Comparison of ENCODE assay signal across 32 mouse cellular contexts in genomic region chr8:82459007-82459406, GRCm38 (mm10).
"Had no signal": no experiment of that assay in that cellular context is flagged by ENCODE, and none has a peak within 500 bp of the region (broad histone marks: within the 10 kb centered on the region; RNA-seq: fewer than 3 reads in every experiment).

No protein-coding gene starts in this region.

- H3K27ac ChIP-seq: limb, embryonic 10.5 days; limb, embryonic 12.5 days; limb, embryonic 13.5 days; limb, embryonic 15.5 days; liver, embryonic 12.5 days; liver, embryonic 13.5 days; liver, embryonic 14.5 days; liver, embryonic 15.5 days; lung, embryonic 15.5 days; macrophage; midbrain, embryonic 10.5 days; midbrain, embryonic 12.5 days; midbrain, embryonic 13.5 days; midbrain, embryonic 15.5 days; neural tube, embryonic 12.5 days had no signal

- H3K36me3 ChIP-seq: limb, embryonic 10.5 days; limb, embryonic 12.5 days; limb, embryonic 13.5 days; limb, embryonic 15.5 days; liver, embryonic 12.5 days; liver, embryonic 13.5 days; liver, embryonic 15.5 days; lung, embryonic 15.5 days; midbrain, embryonic 10.5 days; midbrain, embryonic 12.5 days; midbrain, embryonic 13.5 days; midbrain, embryonic 15.5 days; neural tube, embryonic 12.5 days had no signal

- H3K9ac ChIP-seq: limb, embryonic 12.5 days; limb, embryonic 13.5 days; limb, embryonic 15.5 days; liver, embryonic 12.5 days; liver, embryonic 13.5 days; liver, embryonic 14.5 days; liver, embryonic 15.5 days; liver, postnatal 0 days; lung, embryonic 14.5 days; lung, embryonic 15.5 days; midbrain, embryonic 12.5 days; midbrain, embryonic 13.5 days; midbrain, embryonic 15.5 days; neural tube, embryonic 12.5 days had no signal

- ATAC-seq: liver, embryonic 12.5 days; liver, postnatal 0 days; lung, postnatal 0 days; midbrain, embryonic 13.5 days; midbrain, embryonic 15.5 days; midbrain, embryonic 16.5 days had no signal

- H3K9me3 ChIP-seq: limb, embryonic 10.5 days; limb, embryonic 12.5 days; limb, embryonic 13.5 days; limb, embryonic 15.5 days; liver, embryonic 12.5 days; liver, embryonic 13.5 days; liver, embryonic 15.5 days; lung, embryonic 15.5 days; megakaryocyte, embryonic 14.5 days; midbrain, embryonic 10.5 days; midbrain, embryonic 12.5 days; midbrain, embryonic 13.5 days; midbrain, embryonic 15.5 days; neural tube, embryonic 12.5 days had no signal

- DNase-seq: left cerebral cortex, postnatal 4 days; liver; liver, embryonic 13.5 days; liver, postnatal 0 days; lung, adult 18-20 months; lung, adult 2 months; lung, embryonic 14.5 days; lung, postnatal 10 days; lung, postnatal 14 days; lung, postnatal 36 days; lung, postnatal 4 days; midbrain, embryonic 14.5 days had no signal

- H3K4me1 ChIP-seq: limb, embryonic 10.5 days; limb, embryonic 12.5 days; limb, embryonic 13.5 days; limb, embryonic 15.5 days; liver, embryonic 12.5 days; liver, embryonic 13.5 days; liver, embryonic 15.5 days; lung, embryonic 15.5 days; midbrain, embryonic 10.5 days; midbrain, embryonic 12.5 days; midbrain, embryonic 13.5 days; midbrain, embryonic 15.5 days; neural tube, embryonic 12.5 days had no signal

- H3K4me3 ChIP-seq: limb, embryonic 10.5 days; limb, embryonic 12.5 days; limb, embryonic 13.5 days; limb, embryonic 15.5 days; liver, embryonic 12.5 days; liver, embryonic 13.5 days; liver, embryonic 15.5 days; lung, embryonic 15.5 days; megakaryocyte, embryonic 14.5 days; midbrain, embryonic 10.5 days; midbrain, embryonic 12.5 days; midbrain, embryonic 13.5 days; midbrain, embryonic 15.5 days; myocyte; neural tube, embryonic 12.5 days had no signal

- H3K4me2 ChIP-seq: limb, embryonic 12.5 days; limb, embryonic 13.5 days; limb, embryonic 15.5 days; liver, embryonic 11.5 days; liver, embryonic 12.5 days; liver, embryonic 13.5 days; liver, embryonic 15.5 days; lung, embryonic 14.5 days; lung, embryonic 15.5 days; midbrain, embryonic 11.5 days; midbrain, embryonic 12.5 days; midbrain, embryonic 13.5 days; midbrain, embryonic 15.5 days; neural tube, embryonic 12.5 days had no signal

- H3K27me3 ChIP-seq: limb, embryonic 12.5 days; limb, embryonic 13.5 days; limb, embryonic 15.5 days; liver, embryonic 12.5 days; liver, embryonic 13.5 days; liver, embryonic 15.5 days; lung, embryonic 15.5 days; megakaryocyte, embryonic 14.5 days; midbrain, embryonic 12.5 days; midbrain, embryonic 13.5 days; midbrain, embryonic 15.5 days; neural tube, embryonic 12.5 days had no signal
